Mouse (Mus musculus) fibroblast of lung, adult 2 months (primary cell): ENCODE data around the gene Lipe.

Experiments used
- DNase-seq: peaks from one replicate; pipeline ENCODE4 v3.0.0-alpha.2; 2011; ENCODE audit warnings: low read depth

The Lipe gene

GRCm38 (mm10) chr7:25385850-25386555 lies 12.5 kb downstream of the Lipe start:
- peak; percentile 61 for DNase-seq

- no peak for DNase-seq
Measured at GRCm38 (mm10) chr7:25385259-25385658, 13.3 kb downstream of the Lipe start.

GRCm38 (mm10) chr7:25384818-25385217 lies 13.7 kb downstream of the Lipe start:
- DNase-seq: no peak

DNA sequence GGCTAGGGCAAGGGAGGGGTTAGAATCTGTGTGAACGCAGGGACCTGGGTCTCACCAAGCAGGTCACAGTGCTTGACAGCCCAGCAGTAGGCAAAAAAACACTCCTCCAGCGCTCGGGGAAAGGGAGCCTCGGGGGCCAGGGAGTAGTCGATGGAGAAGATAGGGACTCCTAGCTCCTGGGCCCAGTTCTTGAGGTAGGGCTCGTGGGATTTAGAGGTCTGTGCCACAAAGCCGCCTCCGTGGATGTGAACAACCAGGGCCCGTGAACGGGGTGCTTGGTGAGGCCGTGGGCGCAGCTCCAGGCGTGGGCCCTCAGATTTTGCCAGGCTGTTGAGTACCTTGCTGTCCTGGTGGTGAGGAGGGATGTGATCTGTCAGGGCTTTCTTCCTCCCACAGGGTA lies 14.2 kb downstream of the Lipe start:
- DNase-seq: no peak

- no peak for DNase-seq
Measured at GRCm38 (mm10) chr7:25383891-25384290, 14.6 kb downstream of the Lipe start.

GRCm38 (mm10) chr7:25383385-25383784 lies 15.1 kb downstream of the Lipe start:
- DNase-seq: no peak

DNA sequence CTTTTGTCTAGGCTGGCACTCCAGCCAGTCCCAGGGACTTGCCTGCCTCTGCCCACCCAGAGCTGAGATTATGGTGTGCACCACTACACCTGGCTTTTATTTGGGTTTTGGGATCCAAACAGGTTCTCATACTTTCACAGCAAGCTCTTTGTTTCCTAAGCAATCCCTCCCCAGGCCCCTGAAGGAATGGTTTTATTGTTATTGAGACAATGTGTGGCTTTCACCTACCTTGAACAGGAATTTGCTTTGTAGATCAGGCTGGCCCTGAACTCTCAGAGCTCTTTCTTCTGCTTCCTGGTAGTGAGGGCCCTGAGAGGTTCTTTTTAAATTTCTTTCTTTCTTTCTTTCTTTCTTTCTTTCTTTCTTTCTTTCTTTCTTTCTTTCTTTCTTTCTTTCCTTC lies 16.0 kb downstream of the Lipe start:
- no peak for DNase-seq

DNA sequence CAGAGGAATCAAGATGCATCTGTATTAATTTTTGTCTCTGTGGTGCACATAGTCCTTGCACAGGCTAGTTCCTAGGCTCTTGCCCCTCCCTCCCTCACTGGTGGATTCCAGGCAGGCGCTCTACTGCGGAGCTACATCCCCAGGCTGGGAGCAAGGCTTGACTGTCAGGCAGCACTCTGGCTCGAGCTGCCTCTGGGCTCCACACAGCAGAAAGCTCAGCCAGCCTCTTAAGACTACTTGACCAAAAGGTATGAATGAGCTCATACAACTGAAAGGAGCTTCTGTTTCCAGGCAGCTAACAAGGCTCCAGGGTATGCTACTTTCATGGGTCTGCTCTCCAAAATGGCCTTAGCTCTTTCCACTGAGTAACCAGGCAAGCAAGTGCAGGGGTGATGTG lies 17.2 kb downstream of the Lipe start:
- DNase-seq: no peak

DNA sequence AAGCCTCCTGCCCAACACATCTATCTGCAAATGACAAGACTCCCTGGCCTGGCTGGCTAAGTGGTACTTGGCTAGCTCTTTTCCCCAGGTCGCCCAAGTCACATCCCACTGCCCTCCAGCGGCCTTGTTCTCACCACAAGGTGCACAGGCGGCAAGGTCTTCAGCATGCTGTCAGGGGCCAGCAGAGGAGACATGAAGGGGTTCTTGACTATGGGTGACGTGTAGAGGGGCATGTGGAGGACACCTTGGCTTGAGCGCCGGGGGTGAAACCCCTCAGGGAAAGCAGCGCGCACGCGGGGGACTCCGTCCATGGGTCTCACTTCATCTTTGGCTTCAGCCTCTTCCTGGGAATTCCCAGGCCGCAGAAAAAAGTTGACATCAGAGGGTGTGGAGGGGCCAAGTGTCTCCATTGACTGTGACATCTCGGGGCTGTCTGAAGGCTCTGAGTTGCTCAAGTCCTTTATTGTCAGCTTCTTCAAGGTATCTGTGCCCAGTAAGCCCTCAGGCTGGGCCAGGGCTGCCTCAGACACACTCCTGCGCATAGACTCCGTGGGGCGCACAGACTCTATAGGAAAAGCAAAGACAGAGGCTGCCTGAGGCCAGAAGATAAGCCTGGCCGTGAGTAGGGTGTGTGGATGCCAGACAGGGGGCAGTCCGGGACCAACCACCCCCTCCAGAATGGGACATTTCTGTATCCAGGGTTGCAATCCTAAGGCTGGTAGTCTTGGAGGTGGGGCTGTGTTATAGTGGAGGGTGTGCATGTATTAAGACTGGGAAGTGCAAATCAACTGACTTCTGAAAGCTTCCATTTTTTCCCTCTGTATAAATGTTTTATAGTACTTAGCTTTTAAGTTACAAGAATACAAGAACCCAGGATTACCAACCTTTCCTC lies 17.9 kb downstream of the Lipe start:
- DNase-seq: no peak

DNA sequence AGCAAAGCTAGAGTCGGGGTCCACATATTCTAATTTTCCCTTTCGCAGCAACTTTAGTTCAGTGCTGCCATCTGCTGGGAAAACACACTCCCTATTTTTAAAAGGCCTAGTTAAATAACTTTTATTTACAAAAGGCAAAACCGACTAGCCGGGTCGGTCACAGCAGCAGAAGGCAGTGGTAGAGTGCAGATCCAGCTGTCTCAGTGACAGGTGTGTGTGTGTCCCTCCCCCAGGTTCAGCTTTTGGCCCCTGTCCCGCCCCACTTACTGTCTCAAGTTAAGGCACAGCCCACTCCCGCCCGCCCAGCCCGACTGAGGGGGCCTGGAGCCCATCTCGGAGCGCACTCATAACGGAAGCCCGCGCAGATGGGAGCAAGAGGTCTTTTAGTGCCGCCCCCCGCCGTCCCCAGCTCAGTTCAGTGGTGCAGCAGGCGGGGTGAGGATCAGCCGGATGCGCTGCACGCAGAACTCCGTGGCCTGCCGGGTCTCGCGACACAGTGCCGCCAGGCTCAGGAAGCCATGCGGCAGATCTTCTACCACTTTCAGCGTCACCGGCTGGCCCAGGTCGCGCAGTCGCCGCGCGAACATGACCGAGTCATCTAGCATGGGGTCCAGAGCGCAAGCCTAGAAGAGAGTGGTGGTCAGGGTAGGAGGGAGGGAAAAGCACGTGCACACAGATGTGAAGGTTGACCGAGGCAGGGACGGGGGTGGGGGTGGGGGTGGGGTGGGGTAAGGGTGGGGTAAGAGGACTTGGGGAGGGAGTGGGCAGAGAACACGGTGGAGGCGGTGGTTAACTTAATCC lies 18.8 kb downstream of the Lipe start:
- DNase-seq: no peak

GRCm38 (mm10) chr7:25378181-25379100 lies 20.1 kb downstream of the Lipe start:
- DNase-seq: no peak

DNA sequence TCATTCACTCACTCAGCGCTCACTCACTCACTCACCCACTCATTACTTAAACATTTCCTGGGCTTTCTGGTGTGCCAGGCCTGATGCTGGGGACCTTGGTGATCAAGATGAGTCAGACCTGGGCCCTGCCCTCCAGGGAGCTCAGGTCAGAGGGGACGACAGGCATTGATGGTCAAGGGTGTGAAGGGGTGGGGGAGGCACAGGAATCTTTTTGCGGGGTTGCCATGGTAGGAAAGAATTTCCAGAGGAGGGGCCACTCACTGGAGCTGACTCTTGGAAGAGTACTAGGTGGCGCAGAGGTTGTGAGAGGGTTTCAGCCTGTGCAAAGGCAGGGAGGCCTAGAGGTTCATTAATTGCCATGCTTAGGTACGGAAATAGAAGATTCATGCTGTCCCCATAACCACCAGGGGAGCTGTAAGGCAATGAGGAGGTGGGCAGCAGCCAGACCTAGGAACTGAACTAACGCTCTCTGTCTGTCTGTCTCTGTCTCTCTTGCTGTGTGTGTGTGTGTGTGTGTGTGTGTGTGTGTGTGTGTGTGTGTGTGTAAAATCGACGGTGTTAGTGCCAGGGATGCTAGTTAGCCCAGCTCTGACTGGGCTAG lies 21.3 kb downstream of the Lipe start:
- DNase-seq: no peak

GRCm38 (mm10) chr7:25376556-25376955 lies 22.0 kb downstream of the Lipe start:
- peak; percentile 89 for DNase-seq

GRCm38 (mm10) chr7:25372441-25372840 lies 26.1 kb downstream of the Lipe start:
- DNase-seq: no peak

DNA sequence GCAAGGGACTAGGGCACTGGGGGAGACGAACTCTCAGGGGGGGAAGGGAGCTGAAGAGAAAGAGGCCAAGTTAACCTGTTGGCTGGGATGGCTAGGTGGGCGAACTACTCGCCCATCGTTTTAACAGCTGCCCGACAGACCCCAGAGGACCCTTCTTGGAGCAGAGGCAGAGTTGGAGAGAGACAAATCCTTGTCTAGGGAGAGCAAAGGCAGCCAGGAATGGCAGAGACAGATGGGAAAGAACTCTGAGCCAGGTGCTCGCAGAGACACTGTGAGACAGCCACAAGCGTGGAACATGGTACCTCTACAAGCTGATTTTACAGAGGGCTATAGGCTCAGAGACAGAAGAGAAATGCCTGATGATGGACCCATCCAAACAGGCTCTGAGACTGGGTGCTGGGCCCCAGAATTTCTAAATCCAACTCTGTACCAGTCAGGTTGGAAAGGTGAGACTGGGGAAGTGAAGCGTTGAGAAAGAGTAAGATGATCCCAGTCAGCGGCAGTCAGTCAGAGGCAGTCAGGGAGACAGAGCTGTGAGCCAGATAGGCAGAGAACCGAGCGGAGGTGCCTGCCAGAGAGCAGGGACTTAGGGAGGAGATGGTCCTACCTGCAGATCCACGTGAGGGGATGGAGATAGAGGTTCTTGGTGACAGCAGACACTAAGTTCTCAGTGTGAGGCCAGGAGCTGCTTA lies 29.3 kb downstream of the Lipe start, which contains the start of gene Cnfn:
Gene Cnfn (minus strand): TSS at position 667 of the 692 bp plus-strand sequence.
- DNase-seq: no peak

- DNase-seq: no peak
Measured at GRCm38 (mm10) chr7:25368333-25368732, 30.2 kb downstream of the Lipe start.

DNA sequence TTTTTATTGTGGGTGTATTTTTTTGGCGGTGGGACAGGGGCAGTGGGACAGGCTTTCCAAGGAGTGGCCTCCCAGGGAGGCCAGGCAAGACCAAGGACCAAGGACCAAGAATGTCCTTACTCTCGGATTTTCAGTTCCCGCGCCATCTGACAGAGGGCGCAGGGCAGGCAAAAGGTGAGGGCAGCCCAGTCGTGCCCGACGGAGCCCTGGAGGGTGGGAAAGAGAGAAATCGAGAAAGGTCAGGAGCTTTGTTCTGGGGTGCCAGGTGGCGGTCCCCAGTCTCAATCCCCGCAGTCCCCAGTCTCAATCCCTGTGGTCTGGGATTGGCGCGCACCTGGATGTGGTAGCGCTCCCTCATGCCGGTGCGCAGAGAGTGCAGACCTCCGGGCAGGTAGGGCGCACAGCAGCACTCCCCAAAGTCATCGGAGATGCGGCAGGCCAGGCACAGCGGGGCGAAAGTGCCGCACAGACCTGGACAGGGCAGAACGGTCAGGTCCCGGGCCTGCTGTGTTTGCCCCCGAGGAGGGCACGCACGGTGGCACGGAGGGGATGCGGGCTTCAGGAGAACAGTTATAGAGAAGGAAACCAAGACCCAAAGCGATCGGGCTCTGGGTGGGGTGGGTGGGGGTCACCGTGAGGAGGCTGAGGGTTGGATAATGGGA lies 30.7 kb downstream of the Lipe start:
- DNase-seq: no peak

DNA sequence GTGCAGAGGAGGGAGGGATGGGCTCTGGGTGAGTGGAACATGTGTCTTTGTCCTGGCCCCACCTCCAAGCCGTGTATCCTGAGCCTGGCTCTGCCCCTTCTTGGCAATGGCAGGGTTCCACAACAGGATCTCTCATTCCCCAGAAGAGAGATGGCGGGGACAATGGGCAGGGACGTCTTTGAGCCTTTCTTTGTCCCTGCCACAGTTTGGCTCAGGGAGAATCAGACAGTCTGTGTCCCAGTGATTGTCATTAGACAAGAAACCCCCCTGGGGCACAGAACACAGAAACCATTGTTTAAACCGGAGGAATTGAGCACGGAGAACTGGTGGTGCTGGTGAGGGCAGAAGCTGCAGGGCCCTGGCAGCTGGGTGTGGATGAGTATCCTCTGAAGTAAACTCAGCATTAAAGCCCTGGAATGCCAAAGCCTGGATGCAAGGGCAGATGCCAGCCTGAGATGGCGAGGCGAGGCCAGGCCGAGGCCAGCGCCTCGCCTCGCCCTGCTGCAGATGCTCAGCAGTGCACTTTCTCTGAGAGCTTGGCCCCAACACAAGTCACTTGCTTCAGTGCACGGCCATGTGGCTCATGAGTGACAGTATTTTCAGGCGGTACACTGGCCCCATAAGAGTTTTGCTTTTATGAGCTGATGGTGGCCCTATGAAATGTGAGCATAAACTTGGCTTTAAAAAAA lies 32.4 kb downstream of the Lipe start:
- no peak for DNase-seq

DNA sequence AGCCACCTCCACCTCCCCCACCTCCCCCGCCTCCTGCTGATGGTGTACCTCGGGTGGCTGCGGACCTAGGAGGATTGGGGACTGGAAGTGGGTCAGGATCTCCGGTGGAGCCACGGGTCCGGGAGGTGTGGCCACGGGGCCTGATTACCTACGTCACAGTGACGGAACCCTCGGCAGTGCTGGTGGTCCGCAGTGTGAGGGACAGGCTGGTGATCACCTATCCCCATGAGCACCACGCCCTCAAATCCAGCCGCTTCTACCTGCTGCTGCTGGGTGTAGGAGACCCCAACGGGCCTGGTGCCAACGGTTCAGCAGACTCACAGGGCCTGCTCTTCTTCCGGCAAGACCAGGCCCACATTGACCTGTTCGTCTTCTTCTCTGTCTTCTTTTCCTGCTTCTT lies 34.9 kb downstream of the Lipe start:
- no peak for DNase-seq
